In the genomic region with DNA sequence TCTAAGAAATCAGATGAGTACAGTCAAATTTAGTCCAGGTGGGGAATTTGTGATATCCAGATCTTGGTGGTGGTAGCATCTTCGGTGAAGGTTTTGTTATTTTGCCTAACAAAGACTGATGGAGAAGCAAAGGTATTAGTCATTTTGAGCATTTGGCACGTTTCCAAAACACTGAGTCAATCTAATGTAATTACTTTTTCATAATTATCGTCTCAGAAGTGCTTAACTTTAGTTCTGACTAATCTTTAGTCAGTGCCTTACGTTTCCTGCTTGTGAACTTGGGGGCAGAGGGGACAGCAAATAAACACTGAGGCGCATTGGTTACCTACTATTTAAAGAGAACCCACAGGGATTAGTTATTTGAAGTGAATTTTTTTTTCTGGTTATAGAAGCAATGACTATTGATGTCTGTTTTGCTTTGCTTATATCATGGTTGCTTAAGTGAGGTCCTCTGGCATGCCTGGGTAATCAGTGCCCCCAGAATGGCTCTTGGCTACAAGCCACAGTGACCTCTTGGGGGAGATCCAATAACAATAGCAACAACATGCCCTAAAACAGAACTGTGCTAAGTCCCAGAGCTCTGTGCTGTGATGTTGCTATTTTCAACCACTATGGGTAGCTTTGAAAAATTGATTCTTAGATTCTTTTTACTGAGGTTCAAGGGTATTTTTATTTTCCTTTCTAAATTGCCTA, we compare ENCODE assay signal across 17 mouse cellular contexts.
DNase-seq lines count a peak whose midpoint lies in the region; ATAC-seq and TF ChIP-seq lines count a peak whose summit lies in the region.
"Had no signal": no experiment of that assay in that cellular context is flagged by ENCODE, and none has a peak within 500 bp of the region (broad histone marks: within the 10 kb centered on the region; RNA-seq: fewer than 3 reads in every experiment).

No protein-coding gene starts in this region.

- H3K27ac ChIP-seq in heart, embryonic 15.5 days, result peak overlapping the region; percentile 38
- H3K27ac ChIP-seq in MEL (ENCODE audit: control insufficient read depth, low read depth, low read length), result no peak overlapping the region
- no peak overlapping the region for H3K27ac ChIP-seq in kidney, embryonic 14.5 days (ENCODE audit: low read depth, low read length)
- no peak overlapping the region for H3K27ac ChIP-seq in thymus, adult 2 months (ENCODE audit: control insufficient read depth, insufficient read depth, low read length)
- H3K27ac ChIP-seq: embryonic facial prominence, embryonic 12.5 days; forebrain, embryonic 10.5 days; limb, embryonic 13.5 days; liver, embryonic 15.5 days had no signal

- no peak for TF ChIP-seq POLR2A in MEL (IDR thresholded peaks at IDR 0.05; ENCODE audit: control insufficient read depth in 1 of 2, insufficient read depth in 1 of 2, low read depth in 1 of 2, low read length in 2 of 2, poor library complexity in 1 of 2)
- no peak for TF ChIP-seq POLR2A in thymus, adult 2 months (IDR thresholded peaks at IDR 0.05; ENCODE audit: control insufficient read depth, extremely low read depth, insufficient read depth, low read length, poor library complexity)

- WGBS in heart, embryonic 15.5 days, result 33% methylated on average over 5 of the region's 5 CpGs
- 38% methylated on average over 5 of the region's 5 CpGs for WGBS in kidney, embryonic 14.5 days
- 74% methylated on average over 5 of the region's 5 CpGs for WGBS in thymus, adult 2 months

- H3K36me3 ChIP-seq in heart, embryonic 15.5 days, result no peaks in the 10 kb centered on the region
- no peaks in the 10 kb centered on the region for H3K36me3 ChIP-seq in MEL (ENCODE audit: control insufficient read depth in 1 of 2, insufficient read depth in 2 of 2, low read length in 2 of 2)
- no peaks in the 10 kb centered on the region for H3K36me3 ChIP-seq in kidney, embryonic 14.5 days (ENCODE audit: control insufficient read depth, insufficient read depth, low read length)
- no peaks in the 10 kb centered on the region for H3K36me3 ChIP-seq in thymus, adult 2 months (ENCODE audit: control insufficient read depth, insufficient read depth, low read length)
- H3K36me3 ChIP-seq: embryonic facial prominence, embryonic 12.5 days; forebrain, embryonic 10.5 days; limb, embryonic 13.5 days; liver, embryonic 15.5 days had no signal

- no peak overlapping the region for H3K9ac ChIP-seq in heart, embryonic 15.5 days
- no peak overlapping the region for H3K9ac ChIP-seq in MEL (ENCODE audit: control insufficient read depth, low read depth, low read length, poor library complexity, severe bottlenecking)
- H3K9ac ChIP-seq in kidney, embryonic 14.5 days (ENCODE audit: low read depth, low read length), result no peak overlapping the region
- H3K9ac ChIP-seq: embryonic facial prominence, embryonic 12.5 days; limb, embryonic 13.5 days; liver, embryonic 15.5 days had no signal

- no peaks in the 10 kb centered on the region for H3K79me2 ChIP-seq in MEL (ENCODE audit: control insufficient read depth, insufficient read depth, low read length, poor library complexity)

- no peak for TF ChIP-seq EP300 in MEL (IDR thresholded peaks at IDR 0.05; ENCODE audit: low read depth in 1 of 2, low read length in 2 of 2)

- DNase-seq in heart, adult 11 months, result no peak
- peak; percentile 63 for DNase-seq in 3T3-L1 (ENCODE audit: low read depth, low spot score)
- peak; percentile 5 for DNase-seq in MEL (ENCODE audit: low read depth, low spot score)
- DNase-seq in embryo, embryonic 9.5 days (ENCODE audit: extremely low spot score), result no peak
- no peak for DNase-seq in thymus, adult 2 months
- no peak for DNase-seq in urinary bladder, postnatal 10 days (ENCODE audit: low spot score)
- DNase-seq: adrenal gland, adult 8-10 months; cerebellum, adult 9-10 months; gastrocnemius, postnatal 25 days; retina, postnatal 1 day; thymus, postnatal 14 days had no signal

- no peak for TF ChIP-seq RAD21 in MEL (IDR thresholded peaks at IDR 0.05; ENCODE audit: low read depth, low read length)

- no peaks in the 10 kb centered on the region for H3K27me3 ChIP-seq in heart, embryonic 15.5 days
- H3K27me3 ChIP-seq in MEL (ENCODE audit: control insufficient read depth in 1 of 2, insufficient read depth in 2 of 2, low read length in 2 of 2), result no peaks in the 10 kb centered on the region
- no peaks in the 10 kb centered on the region for H3K27me3 ChIP-seq in kidney, embryonic 14.5 days (ENCODE audit: control insufficient read depth, insufficient read depth, low read length)
- no peaks in the 10 kb centered on the region for H3K27me3 ChIP-seq in thymus, adult 2 months (ENCODE audit: control insufficient read depth, insufficient read depth, low read length)
- H3K27me3 ChIP-seq: embryonic facial prominence, embryonic 12.5 days; limb, embryonic 13.5 days; liver, embryonic 15.5 days had no signal

- no peak overlapping the region for H3K4me2 ChIP-seq in heart, embryonic 15.5 days
- H3K4me2 ChIP-seq in kidney, embryonic 14.5 days (replicated peaks; ENCODE audit: low read depth, low read length), result no peak overlapping the region
- H3K4me2 ChIP-seq: embryonic facial prominence, embryonic 12.5 days; limb, embryonic 13.5 days; liver, embryonic 15.5 days had no signal

- H3K9me3 ChIP-seq in heart, embryonic 15.5 days (replicated peaks), result no peaks in the 10 kb centered on the region
- H3K9me3 ChIP-seq in MEL (replicated peaks; ENCODE audit: insufficient read depth, low read length), result no peaks in the 10 kb centered on the region
- no peaks in the 10 kb centered on the region for H3K9me3 ChIP-seq in kidney, embryonic 14.5 days (ENCODE audit: control insufficient read depth, low read length)
- H3K9me3 ChIP-seq: embryonic facial prominence, embryonic 12.5 days; forebrain, embryonic 10.5 days; limb, embryonic 13.5 days had no signal

- TF ChIP-seq CTCF in MEL (IDR thresholded peaks at IDR 0.05 in 2 of 3, conservative IDR thresholded peaks at IDR 0.05 in 1 of 3; ENCODE audit: control insufficient read depth in 1 of 3, insufficient read depth in 1 of 3, low read depth in 2 of 3, low read length in 3 of 3, poor library complexity in 1 of 3, severe bottlenecking in 1 of 3), result no peak
- TF ChIP-seq CTCF in thymus, adult 2 months (IDR thresholded peaks at IDR 0.05; ENCODE audit: borderline replicate concordance, control insufficient read depth, extremely low read depth, insufficient read depth, low read length, poor library complexity), result no peak

- H3K4me1 ChIP-seq in heart, embryonic 15.5 days (replicated peaks), result peaks cover 8% of the 10 kb centered on the region
- no peaks in the 10 kb centered on the region for H3K4me1 ChIP-seq in MEL (ENCODE audit: control insufficient read depth in 1 of 2, insufficient read depth in 2 of 2, low read length in 2 of 2)
- H3K4me1 ChIP-seq in kidney, embryonic 14.5 days (ENCODE audit: control insufficient read depth, insufficient read depth, low read length), result 0 out of 2 replicates have a peak, but pooled peaks cover 5% of the 10 kb centered on the region
- H3K4me1 ChIP-seq in thymus, adult 2 months (replicated peaks; ENCODE audit: control insufficient read depth, insufficient read depth, low read length), result no peaks in the 10 kb centered on the region
- H3K4me1 ChIP-seq: liver, embryonic 15.5 days had no signal

- 0 out of 2 replicates have a peak, but pooled peaks have one; percentile 62 for ATAC-seq in heart, embryonic 15.5 days (replicated peaks; ENCODE audit: insufficient number of reproducible peaks, insufficient read depth, low FRiP score, low read depth)
- 0 out of 2 replicates have a peak, but pooled peaks have one; percentile 39 for ATAC-seq in kidney, embryonic 14.5 days (ENCODE audit: low FRiP score, low TSS enrichment)

- H3K4me3 ChIP-seq in heart, embryonic 15.5 days, result no peak overlapping the region
- no peak overlapping the region for H3K4me3 ChIP-seq in MEL (ENCODE audit: control insufficient read depth in 1 of 2, insufficient read depth in 1 of 2, low read depth in 2 of 2, low read length in 2 of 2)
- H3K4me3 ChIP-seq in kidney, embryonic 14.5 days (ENCODE audit: low read length), result no peak overlapping the region
- H3K4me3 ChIP-seq in thymus, adult 2 months (ENCODE audit: control insufficient read depth, insufficient read depth, low read length), result no peak overlapping the region
- H3K4me3 ChIP-seq: embryonic facial prominence, embryonic 12.5 days; forebrain, embryonic 10.5 days; limb, embryonic 13.5 days; liver, embryonic 15.5 days had no signal

TF ChIP-seq in MEL, 35 proteins besides CTCF, POLR2A, EP300 and RAD21:
- no peak for TF ChIP-seq MYC (IDR thresholded peaks at IDR 0.05; ENCODE audit: low read depth, low read length)
- TF ChIP-seq POLR2AphosphoS2 (IDR thresholded peaks at IDR 0.05; ENCODE audit: low read length), result no peak
- no peak for TF ChIP-seq KAT2A (conservative IDR thresholded peaks at IDR 0.05; ENCODE audit: low read depth, low read length)
- no peak for TF ChIP-seq ELF1 (IDR thresholded peaks at IDR 0.05; ENCODE audit: low read depth, low read length)
- no peak for TF ChIP-seq CHD2 (IDR thresholded peaks at IDR 0.05; ENCODE audit: low read length)
- no peak for TF ChIP-seq ZMIZ1 (IDR thresholded peaks at IDR 0.05; ENCODE audit: low read depth, low read length)
- TF ChIP-seq NRF1 (IDR thresholded peaks at IDR 0.05; ENCODE audit: insufficient read depth, low read depth, low read length, poor library complexity, severe bottlenecking), result no peak
- TF ChIP-seq ETS1 (IDR thresholded peaks at IDR 0.05; ENCODE audit: low read depth, low read length), result no peak
- no peak for TF ChIP-seq ZNF384 (IDR thresholded peaks at IDR 0.05; ENCODE audit: low read depth, low read length)
- no peak for TF ChIP-seq TBP (IDR thresholded peaks at IDR 0.05; ENCODE audit: low read depth, low read length)
- no peak for TF ChIP-seq USF1 (IDR thresholded peaks at IDR 0.05; ENCODE audit: low read depth, low read length)
- TF ChIP-seq UBTF (IDR thresholded peaks at IDR 0.05; ENCODE audit: borderline replicate concordance, insufficient read depth, low read depth, low read length), result no peak
- TF ChIP-seq GATA1 (IDR thresholded peaks at IDR 0.05; ENCODE audit: low read depth, low read length), result no peak
- TF ChIP-seq E2F4 (IDR thresholded peaks at IDR 0.05; ENCODE audit: borderline replicate concordance, low read depth, low read length), result no peak
- no peak for TF ChIP-seq HCFC1 (IDR thresholded peaks at IDR 0.05; ENCODE audit: low read depth, low read length)
- no peak for TF ChIP-seq BHLHE40 (IDR thresholded peaks at IDR 0.05; ENCODE audit: borderline replicate concordance, low read depth, low read length)
- no peak for TF ChIP-seq ZC3H11A (IDR thresholded peaks at IDR 0.05; ENCODE audit: low read depth, low read length)
- TF ChIP-seq NELFE (IDR thresholded peaks at IDR 0.05; ENCODE audit: low read depth, low read length), result no peak
- no peak for TF ChIP-seq MYB (IDR thresholded peaks at IDR 0.05; ENCODE audit: low read depth, low read length)
- no peak for TF ChIP-seq ZKSCAN1 (IDR thresholded peaks at IDR 0.05; ENCODE audit: low read depth, low read length)

Comparison
In these comparisons a context has a peak if more than half of its experiments do, and no peak if none do; other contexts are left out.
1. DNase-seq: peak in 3T3-L1 (single experiment) and MEL (single experiment); none in heart, adult 11 months (single experiment), embryo, embryonic 9.5 days (single experiment), thymus, adult 2 months (single experiment) and urinary bladder, postnatal 10 days (single experiment).